Mouse (Mus musculus): ENCODE measurements at regions not wholly inside any gene's neighbourhood (a gene's known extent, or its start where the extent isn't known, plus 50 kb on each side); places are given as distances from the start of the nearest gene placed in this dataset.

DNA sequence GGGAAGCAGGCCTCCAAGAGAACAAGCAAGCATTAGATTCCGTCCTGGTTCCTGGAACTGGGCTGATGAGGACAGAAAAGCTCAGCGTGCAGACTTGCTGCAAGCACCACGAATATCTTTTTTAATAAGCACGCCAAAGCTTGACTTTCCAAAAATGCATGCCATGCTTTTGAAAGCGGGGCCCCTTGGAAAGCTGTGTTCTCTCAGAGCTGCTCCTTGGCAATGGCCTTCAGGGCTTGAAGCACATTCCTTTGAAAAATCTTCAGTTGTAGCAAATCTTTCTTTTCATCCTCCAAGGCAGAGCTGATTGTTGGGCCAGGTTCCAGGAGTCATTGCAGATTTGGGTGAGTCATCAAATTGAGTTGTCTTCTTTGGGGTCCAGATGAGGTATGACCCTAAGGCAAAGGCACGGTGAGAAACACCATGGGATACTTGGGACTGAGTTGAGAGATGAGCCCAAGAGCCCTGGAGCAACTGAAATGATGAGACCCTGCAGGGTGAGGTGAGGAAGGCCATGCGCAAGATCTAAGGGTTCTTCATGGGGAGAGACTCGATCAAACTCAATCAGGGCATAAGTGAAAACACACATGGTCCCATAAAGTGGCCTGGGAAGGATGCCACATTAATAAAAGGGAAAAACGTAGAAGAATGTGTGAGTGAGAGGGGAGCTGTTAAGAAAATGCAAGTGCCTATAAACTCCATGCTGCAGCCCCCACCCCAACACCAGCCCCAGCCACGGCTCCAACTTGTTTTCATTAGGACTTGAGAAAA lies 72.0 kb downstream of the Rpusd4 start:
- Histone ChIP-seq H3K27me3 (ENCODE audit: control insufficient read depth, insufficient read depth, low read length) (no peaks in the 10 kb centered on the region), H3K27ac (no peak overlapping the region), H3K4me2 (ENCODE audit: low read depth) (no peak overlapping the region), H3K9me3 (ENCODE audit: control insufficient read depth, low read length) (no peaks in the 10 kb centered on the region), H3K36me3 (replicated peaks; ENCODE audit: control insufficient read depth, insufficient read depth, low read depth) (no peaks in the 10 kb centered on the region), H3K9ac (replicated peaks) (no peak overlapping the region), H3K4me1 (replicated peaks; ENCODE audit: control insufficient read depth in 2 of 2, insufficient read depth in 2 of 2, low read length in 1 of 2) (peaks cover 0 to 2% of the 10 kb centered on the region in 2 experiments; a peak in 1 of 4 replicates), H3K4me3 (ENCODE audit: insufficient read depth in 1 of 2, low read depth in 2 of 2, low read length in 2 of 2) (no peak overlapping the region)
- DNase-seq (ENCODE audit: low read depth in 3 of 3, low spot score in 3 of 3) (no peak), ATAC-seq (ENCODE audit: insufficient read depth) (no peak)
- no peak for TF ChIP-seq EP300 (IDR thresholded peaks at IDR 0.05; ENCODE audit: low read depth)
- TF ChIP-seq CTCF (IDR thresholded peaks at IDR 0.05; ENCODE audit: low read depth), result no peak
- WGBS (ENCODE audit: insufficient replicate concordance), result 58% methylated on average over 10 of the region's 10 CpGs

- H3K36me3 ChIP-seq (replicated peaks; ENCODE audit: control insufficient read depth, insufficient read depth, low read depth), result no peaks in the 10 kb centered on the region
- H3K9ac ChIP-seq (replicated peaks), result no peak overlapping the region
- DNase-seq (ENCODE audit: low read depth in 3 of 3, low spot score in 3 of 3) (no peak), ATAC-seq (ENCODE audit: insufficient read depth) (no peak)
- no peak for TF ChIP-seq EP300 (IDR thresholded peaks at IDR 0.05; ENCODE audit: low read depth)
- no peak for TF ChIP-seq CTCF (IDR thresholded peaks at IDR 0.05; ENCODE audit: low read depth)
- H3K27me3 ChIP-seq (ENCODE audit: control insufficient read depth, insufficient read depth, low read length), result no peaks in the 10 kb centered on the region
- no peaks in the 10 kb centered on the region for H3K9me3 ChIP-seq (ENCODE audit: control insufficient read depth, low read length)
- H3K27ac ChIP-seq, result no peak overlapping the region
- WGBS (ENCODE audit: insufficient replicate concordance), result 71% methylated on average over 4 of the region's 4 CpGs
- H3K4me1 ChIP-seq (replicated peaks; ENCODE audit: control insufficient read depth in 2 of 2, insufficient read depth in 2 of 2, low read length in 1 of 2), result peaks cover 0 to 2% of the 10 kb centered on the region in 2 experiments; a peak in 1 of 4 replicates
- no peak overlapping the region for H3K4me2 ChIP-seq (ENCODE audit: low read depth)
- no peak overlapping the region for H3K4me3 ChIP-seq (ENCODE audit: insufficient read depth in 1 of 2, low read depth in 2 of 2, low read length in 2 of 2)
These were observed 72.6 kb downstream of the Rpusd4 start for GRCm38 (mm10) chr9:35340263-35340573.

- Histone ChIP-seq H3K27ac (no peak overlapping the region), H3K4me2 (ENCODE audit: low read depth) (no peak overlapping the region), H3K4me3 (ENCODE audit: insufficient read depth in 1 of 2, low read depth in 2 of 2, low read length in 2 of 2) (no peak overlapping the region), H3K27me3 (ENCODE audit: control insufficient read depth, insufficient read depth, low read length) (no peaks in the 10 kb centered on the region), H3K9ac (replicated peaks) (no peak overlapping the region), H3K36me3 (replicated peaks; ENCODE audit: control insufficient read depth, insufficient read depth, low read depth) (no peaks in the 10 kb centered on the region), H3K9me3 (ENCODE audit: control insufficient read depth, low read length) (no peaks in the 10 kb centered on the region), H3K4me1 (replicated peaks; ENCODE audit: control insufficient read depth in 2 of 2, insufficient read depth in 2 of 2, low read length in 1 of 2) (peaks cover 0 to 2% of the 10 kb centered on the region in 2 experiments; a peak in 1 of 4 replicates)
- no peak for TF ChIP-seq EP300 (IDR thresholded peaks at IDR 0.05; ENCODE audit: low read depth)
- no peak for TF ChIP-seq CTCF (IDR thresholded peaks at IDR 0.05; ENCODE audit: low read depth)
- DNase-seq (ENCODE audit: low read depth in 3 of 3, low spot score in 3 of 3) (no peak), ATAC-seq (ENCODE audit: insufficient read depth) (no peak)
- 33% methylated on average over 3 of the region's 3 CpGs for WGBS (ENCODE audit: insufficient replicate concordance)
These were observed 73.1 kb downstream of the Rpusd4 start for GRCm38 (mm10) chr9:35340811-35341210.

DNA sequence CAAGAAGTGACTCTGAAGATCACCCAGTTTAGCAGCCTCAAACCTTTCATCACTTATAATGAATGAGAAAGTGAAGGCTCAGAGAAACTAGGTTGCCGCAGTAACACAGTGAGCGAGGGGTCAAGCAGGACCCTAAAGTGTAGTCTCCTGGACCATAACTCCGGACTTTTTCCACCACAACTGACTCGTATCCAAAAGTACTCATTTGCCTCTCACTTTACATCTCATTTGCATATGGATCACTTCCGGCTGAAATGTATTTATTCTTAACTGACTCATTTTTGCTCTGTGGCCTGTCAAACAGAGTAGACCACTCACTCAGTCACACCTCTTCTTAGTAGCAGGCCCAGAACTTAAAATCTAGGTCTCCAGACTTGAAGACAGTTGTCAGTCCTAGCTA lies 73.7 kb downstream of the Rpusd4 start:
- ATAC-seq (ENCODE audit: insufficient read depth), result no peak
- no peak overlapping the region for H3K27ac ChIP-seq
- TF ChIP-seq EP300 (IDR thresholded peaks at IDR 0.05; ENCODE audit: low read depth) (no peak), CTCF (IDR thresholded peaks at IDR 0.05; ENCODE audit: low read depth) (no peak)
- no peaks in the 10 kb centered on the region for H3K27me3 ChIP-seq (ENCODE audit: control insufficient read depth, insufficient read depth, low read length)
- H3K4me1 ChIP-seq (replicated peaks; ENCODE audit: control insufficient read depth in 2 of 2, insufficient read depth in 2 of 2, low read length in 1 of 2), result peaks cover 0 to 2% of the 10 kb centered on the region in 2 experiments; a peak in 1 of 4 replicates
- no peaks in the 10 kb centered on the region for H3K9me3 ChIP-seq (ENCODE audit: control insufficient read depth, low read length)
- H3K36me3 ChIP-seq (replicated peaks; ENCODE audit: control insufficient read depth, insufficient read depth, low read depth), result no peaks in the 10 kb centered on the region
- no peak overlapping the region for H3K4me2 ChIP-seq (ENCODE audit: low read depth)
- no peak for DNase-seq (ENCODE audit: low read depth in 3 of 3, low spot score in 3 of 3)
- 68% methylated on average over 5 of the region's 5 CpGs for WGBS (ENCODE audit: insufficient replicate concordance)
- no peak overlapping the region for H3K9ac ChIP-seq (replicated peaks)
- H3K4me3 ChIP-seq (ENCODE audit: insufficient read depth in 1 of 2, low read depth in 2 of 2, low read length in 2 of 2), result no peak overlapping the region

- DNase-seq (ENCODE audit: low read depth in 3 of 3, low spot score in 3 of 3), result no peak
- H3K4me1 ChIP-seq (replicated peaks; ENCODE audit: control insufficient read depth in 2 of 2, insufficient read depth in 2 of 2, low read length in 1 of 2), result peaks cover 0 to 2% of the 10 kb centered on the region in 2 experiments; a peak in 1 of 4 replicates
- TF ChIP-seq EP300 (IDR thresholded peaks at IDR 0.05; ENCODE audit: low read depth), result no peak
- TF ChIP-seq CTCF (IDR thresholded peaks at IDR 0.05; ENCODE audit: low read depth), result no peak
- H3K27ac ChIP-seq, result no peak overlapping the region
- no peak overlapping the region for H3K4me2 ChIP-seq (ENCODE audit: low read depth)
- 61% methylated on average over 2 of the region's 2 CpGs for WGBS (ENCODE audit: insufficient replicate concordance)
- H3K36me3 ChIP-seq (replicated peaks; ENCODE audit: control insufficient read depth, insufficient read depth, low read depth), result no peaks in the 10 kb centered on the region
- no peak overlapping the region for H3K9ac ChIP-seq (replicated peaks)
- no peak for ATAC-seq (ENCODE audit: insufficient read depth)
- no peak overlapping the region for H3K4me3 ChIP-seq (ENCODE audit: insufficient read depth in 1 of 2, low read depth in 2 of 2, low read length in 2 of 2)
- no peaks in the 10 kb centered on the region for H3K27me3 ChIP-seq (ENCODE audit: control insufficient read depth, insufficient read depth, low read length)
- H3K9me3 ChIP-seq (ENCODE audit: control insufficient read depth, low read length), result no peaks in the 10 kb centered on the region
These were observed 74.8 kb downstream of the Rpusd4 start for GRCm38 (mm10) chr9:35342436-35342835.

Data from liver, embryonic 14.5 days (tissue).